Mouse (Mus musculus) cerebral cortex, adult 2 months (tissue): ENCODE measurements around the gene Lamc2.

Experiments used
- WGBS: fragments of 180-500 bp; shearing (Covaris S2); methylation state at CpG from one replicate; pipeline ENCODE4 v1.1.7; 2018; 5-methylcytosine and 5-hydroxymethylcytosine counted together

The Lamc2 gene

DNA sequence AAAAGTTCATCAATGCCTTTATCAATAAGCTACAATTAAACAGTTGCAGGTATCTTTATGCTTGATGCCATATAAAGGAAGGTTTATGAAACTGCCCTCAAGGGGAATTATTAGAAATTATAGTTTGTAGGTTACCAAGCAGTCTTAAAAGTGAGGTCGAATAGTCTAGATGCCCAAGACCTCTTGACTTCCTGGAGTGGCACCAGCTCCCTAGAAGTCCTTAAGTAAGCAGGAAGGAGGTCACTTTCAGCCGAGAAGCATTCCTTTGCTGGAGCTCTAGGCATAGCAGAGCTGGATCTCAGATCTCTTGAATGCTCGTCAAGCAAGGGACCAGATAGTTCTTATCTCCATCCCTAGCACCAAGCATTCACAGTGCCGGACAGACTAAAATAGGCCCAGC, 58.6 kb downstream of the Lamc2 start:
- WGBS = 85% methylated on average over 4 of the region's 4 CpGs

DNA sequence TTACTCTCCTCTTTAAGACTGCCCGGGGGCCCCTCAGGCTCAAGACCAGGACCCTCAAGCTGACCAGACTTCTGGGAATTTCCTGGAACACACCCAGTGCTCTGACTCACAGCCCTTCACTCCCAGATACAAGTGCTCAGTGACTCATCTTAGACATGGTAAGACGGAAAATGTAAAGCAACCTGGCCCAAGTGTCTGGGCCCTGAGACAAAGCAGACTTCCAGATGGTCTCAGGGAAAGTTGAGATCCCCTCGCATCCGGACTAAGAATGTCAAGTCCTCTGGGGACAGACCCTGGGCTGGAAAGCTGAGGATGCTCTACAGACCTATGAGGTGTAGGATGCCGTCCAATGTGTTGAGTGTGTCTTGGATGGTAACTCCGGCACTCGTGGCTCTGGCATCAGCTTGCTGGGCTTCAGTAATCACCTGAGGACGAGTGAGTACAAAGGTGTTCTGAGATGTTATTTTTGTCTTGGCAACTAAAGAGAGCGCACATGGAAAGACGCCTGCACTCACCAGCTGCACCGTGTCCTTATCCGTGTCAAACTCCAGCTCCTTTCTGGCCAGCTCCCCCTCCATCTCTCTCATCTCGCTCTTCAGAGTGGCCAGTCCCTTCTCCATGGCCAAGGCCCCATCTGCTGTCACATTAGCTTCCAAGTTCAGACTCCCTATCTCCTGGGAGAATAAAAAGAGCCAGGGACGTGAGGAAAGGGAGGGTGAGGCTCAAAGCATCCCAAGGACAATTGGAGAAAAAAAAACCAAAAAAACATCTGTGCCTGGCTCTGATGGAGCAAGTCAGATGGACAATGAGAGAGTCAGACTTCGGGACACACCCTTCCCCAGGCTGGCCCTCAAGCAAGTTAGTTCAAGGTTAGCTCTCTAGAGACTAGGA, 59.5 kb downstream of the Lamc2 start:
- WGBS = 79% methylated on average over 15 of the region's 15 CpGs

- 82% methylated on average over 8 of the region's 8 CpGs for WGBS
These were observed 60.7 kb downstream of the Lamc2 start for GRCm38 (mm10) chr1:153125287-153126275.

GRCm38 (mm10) chr1:153124502-153124901, 61.7 kb downstream of the Lamc2 start:
- WGBS = 94% methylated on average over 5 of the region's 5 CpGs

GRCm38 (mm10) chr1:153122764-153123163, 63.5 kb downstream of the Lamc2 start:
- WGBS = 95% methylated on average over 4 of the region's 4 CpGs

DNA sequence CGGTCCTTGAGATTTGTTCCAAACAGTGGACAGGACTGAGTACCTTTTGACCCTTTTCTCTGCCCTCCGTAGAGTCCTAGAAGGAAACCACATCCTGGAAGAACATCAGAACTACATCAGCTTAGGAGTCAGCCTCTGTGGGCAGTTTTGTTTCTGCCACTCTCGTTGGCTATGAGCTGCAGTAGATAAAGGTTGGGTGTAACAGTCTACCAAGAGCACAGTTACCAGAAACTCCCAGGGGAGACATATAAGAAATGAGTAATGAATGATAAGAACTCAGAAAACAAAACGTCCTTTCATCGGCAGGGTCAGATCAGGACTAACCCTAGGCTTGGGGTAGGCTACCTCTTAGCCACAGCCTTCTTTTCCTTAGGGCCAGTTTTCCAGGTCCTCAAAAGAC, 64.9 kb downstream of the Lamc2 start:
- WGBS = 86% methylated on average over 5 of the region's 5 CpGs

DNA sequence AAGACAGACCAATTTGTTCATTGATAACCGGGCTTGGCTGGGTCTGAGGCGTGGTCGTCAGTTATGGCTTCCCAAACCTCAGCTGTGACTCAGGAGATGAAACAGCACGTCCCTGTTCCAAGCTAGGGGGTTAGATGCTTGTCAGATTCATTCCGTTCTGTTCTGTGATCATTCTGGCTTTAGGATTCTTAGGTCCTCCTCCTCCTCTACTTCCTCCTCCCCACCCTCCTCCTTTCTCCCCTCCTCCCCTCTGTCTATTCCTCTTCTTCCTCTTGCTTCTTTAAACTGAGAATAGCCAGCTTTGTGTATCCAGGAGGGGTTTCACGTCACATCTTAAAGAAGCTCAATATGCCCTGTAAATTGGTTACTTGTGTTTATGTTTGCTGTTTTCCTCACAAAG, 65.7 kb downstream of the Lamc2 start:
- 51% methylated on average over 6 of the region's 6 CpGs for WGBS

GRCm38 (mm10) chr1:153115315-153115714, 70.9 kb downstream of the Lamc2 start:
- WGBS = 93% methylated on average over 8 of the region's 8 CpGs

- 71% methylated on average over 4 of the region's 4 CpGs for whole genome bisulfite sequencing
These were observed 74.7 kb downstream of the Lamc2 start for GRCm38 (mm10) chr1:153111596-153111995.

- 75% methylated on average over 3 of the region's 3 CpGs for WGBS
These were observed 76.4 kb downstream of the Lamc2 start for GRCm38 (mm10) chr1:153109836-153110235.

DNA sequence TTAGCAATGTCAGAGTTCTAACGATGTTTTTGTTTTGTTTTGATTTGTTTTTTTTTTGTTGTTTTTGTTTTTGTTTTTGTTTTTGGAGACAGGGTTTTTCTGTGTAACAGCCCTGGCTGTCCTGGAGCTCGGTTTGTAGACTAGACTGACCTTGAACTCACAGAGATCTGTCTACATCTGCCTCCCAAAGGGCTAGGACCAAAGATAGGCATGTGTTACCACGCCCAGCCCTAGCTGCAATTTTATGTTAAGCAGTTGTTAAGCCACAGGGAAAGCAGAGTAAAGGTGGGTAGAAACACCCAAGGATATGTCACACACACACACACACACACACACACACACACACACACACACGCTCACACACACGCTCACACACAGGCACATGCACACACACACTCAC, 76.9 kb downstream of the Lamc2 start:
- 89% methylated on average over 5 of the region's 5 CpGs for WGBS

- 52% methylated on average over 7 of the region's 7 CpGs for WGBS
These were observed 78.4 kb downstream of the Lamc2 start for GRCm38 (mm10) chr1:153107866-153108265.

GRCm38 (mm10) chr1:153104804-153105203, 81.4 kb downstream of the Lamc2 start:
- 79% methylated on average over 12 of the region's 12 CpGs for WGBS

- 97% methylated on average over 8 of the region's 8 CpGs for WGBS
These were observed 83.1 kb downstream of the Lamc2 start for GRCm38 (mm10) chr1:153103186-153103554.

DNA sequence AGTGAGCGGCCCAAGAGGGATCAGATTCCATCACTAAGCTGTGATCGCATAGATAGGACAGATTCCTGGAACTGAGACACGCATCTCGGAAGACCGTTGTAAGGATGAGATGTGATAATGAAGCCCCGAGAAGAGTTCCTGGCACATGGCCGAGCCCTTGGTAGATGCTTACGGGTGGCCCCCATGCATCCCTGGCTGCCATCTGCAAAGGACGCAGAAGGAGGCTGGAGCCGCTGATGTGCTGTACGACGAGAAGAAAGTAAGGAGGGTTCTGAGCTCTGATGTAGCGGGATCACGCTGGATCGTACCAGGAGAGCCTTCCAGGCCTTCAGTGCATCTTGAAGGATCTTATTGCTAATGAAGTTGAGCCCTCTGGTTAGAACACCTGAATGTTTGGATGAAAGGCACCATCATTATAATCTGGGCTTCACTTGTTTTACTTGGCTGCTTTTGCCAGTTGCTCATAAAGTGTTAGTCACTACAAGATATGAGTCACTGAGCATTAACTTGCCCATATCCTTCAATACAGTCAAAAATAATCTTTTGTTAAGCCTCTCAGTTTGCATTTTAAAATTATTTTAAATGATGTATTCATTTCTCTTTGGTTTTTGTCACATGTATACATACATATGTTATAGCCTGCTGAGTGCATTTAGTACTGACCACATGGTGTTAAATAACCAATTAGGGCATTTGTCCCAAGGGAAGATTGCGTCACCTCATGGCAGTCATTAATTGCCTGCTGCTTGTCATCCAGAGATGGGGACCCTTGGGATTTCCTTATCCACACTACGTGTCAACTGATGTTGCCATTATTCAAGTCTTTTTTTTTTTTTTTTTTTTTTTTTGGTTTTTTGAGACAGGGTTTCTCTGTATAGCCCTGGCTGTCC, 83.7 kb downstream of the Lamc2 start:
- 97% methylated on average over 17 of the region's 17 CpGs for WGBS

- WGBS = 37% methylated on average over 9 of the region's 9 CpGs
These were observed 84.8 kb downstream of the Lamc2 start for GRCm38 (mm10) chr1:153101327-153101880.

- 73% methylated on average over 9 of the region's 9 CpGs for WGBS
These were observed 85.3 kb downstream of the Lamc2 start for GRCm38 (mm10) chr1:153100912-153101311.

DNA sequence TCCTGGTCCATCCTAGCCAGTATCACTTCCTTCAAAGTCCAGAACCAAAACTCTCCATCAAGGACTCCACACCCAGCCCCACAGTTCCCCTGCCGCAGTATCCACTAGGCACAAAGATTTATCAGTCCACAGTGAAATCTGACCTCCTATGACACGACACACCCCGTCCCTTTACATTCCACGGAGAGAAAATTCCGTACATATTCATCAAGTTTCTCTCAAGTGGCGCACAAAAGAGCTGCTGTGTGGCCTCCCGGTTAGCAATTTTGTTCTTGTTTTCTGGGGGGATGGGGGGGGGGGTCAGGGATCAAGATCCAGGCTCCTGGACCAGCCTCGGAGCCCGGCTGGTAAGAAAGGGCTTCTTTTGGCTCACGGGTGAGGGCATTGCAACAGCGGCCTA, 87.7 kb downstream of the Lamc2 start:
- 84% methylated on average over 11 of the region's 11 CpGs for WGBS

- 95% methylated on average over 6 of the region's 6 CpGs for WGBS
These were observed 89.1 kb downstream of the Lamc2 start for GRCm38 (mm10) chr1:153097017-153097675.
